Mouse (Mus musculus): ENCODE data around the gene Zfyve1.

DNA sequence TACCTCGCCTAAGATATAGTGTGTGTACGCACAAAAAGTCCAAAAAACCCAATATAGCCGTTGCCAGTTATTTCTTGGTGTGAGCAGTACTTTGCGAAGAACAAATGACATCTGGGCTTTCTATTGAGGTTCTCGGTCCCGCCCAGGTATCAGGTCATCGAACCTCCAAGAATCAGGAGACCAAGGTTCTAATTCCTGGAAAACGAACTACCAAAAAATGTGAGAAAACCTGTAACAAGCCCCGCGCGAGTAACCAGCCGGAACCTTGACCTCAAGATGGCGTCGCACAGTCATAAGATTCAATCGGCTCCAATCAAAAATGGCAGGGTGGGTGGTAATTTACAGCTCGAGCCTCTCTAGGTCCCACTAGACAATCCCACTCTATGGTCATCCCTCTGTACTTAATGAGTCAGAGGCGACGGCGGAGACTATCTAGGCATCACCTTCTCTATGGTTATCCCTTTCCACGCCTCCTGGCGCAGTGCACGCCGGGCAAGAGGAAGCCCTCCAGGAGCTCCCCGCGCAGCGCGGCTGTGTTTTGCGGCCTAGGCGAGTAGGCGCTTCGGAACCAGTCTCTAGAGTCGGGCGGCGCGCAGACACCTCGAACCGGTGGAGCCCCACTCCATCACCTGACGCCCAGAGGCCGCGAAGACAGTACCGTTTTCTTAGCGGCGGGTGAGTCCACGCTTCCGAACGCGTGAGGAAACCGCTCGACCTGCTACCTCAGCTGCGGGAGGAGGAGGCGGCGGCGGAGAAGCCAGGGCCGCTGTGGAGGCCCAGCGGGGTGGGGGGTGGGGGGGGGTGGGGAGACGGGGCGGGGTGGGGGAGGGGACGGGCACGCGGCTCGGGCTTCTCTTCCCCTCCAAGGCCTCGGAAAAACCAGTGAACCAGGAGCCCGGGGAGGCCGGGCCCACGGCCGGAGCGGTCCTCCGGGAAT is 35.0 kb upstream of the Zfyve1 start:
- TF ChIP-seq GATA1 (IDR thresholded peaks at IDR 0.05; ENCODE audit: borderline replicate concordance, low read length) = no peak
- TF ChIP-seq FLI1 (IDR thresholded peaks at IDR 0.05; ENCODE audit: low read length) = no peak
